Mouse (Mus musculus): ENCODE results near the gene Hip1r. TPM values are rescaled to one million over a fixed set of nuclear protein-coding genes. Genes with fewer than 3 reads are reported as not detected.
"Not testable (repeated sequence)": the region's sequence is repeated elsewhere in the genome, so short reads cannot be mapped to it uniquely, and the experiment has no call there.

Gene Hip1r
- total RNA-seq, 2 experiments from 2014 or later, result 83.2 to 84.8 TPM

GRCm38 (mm10) chr5:124031068-124031955 lies 57.9 kb downstream of the Hip1r start:
- intact Hi-C loops (cut with DNase I), result no loop called here

DNA sequence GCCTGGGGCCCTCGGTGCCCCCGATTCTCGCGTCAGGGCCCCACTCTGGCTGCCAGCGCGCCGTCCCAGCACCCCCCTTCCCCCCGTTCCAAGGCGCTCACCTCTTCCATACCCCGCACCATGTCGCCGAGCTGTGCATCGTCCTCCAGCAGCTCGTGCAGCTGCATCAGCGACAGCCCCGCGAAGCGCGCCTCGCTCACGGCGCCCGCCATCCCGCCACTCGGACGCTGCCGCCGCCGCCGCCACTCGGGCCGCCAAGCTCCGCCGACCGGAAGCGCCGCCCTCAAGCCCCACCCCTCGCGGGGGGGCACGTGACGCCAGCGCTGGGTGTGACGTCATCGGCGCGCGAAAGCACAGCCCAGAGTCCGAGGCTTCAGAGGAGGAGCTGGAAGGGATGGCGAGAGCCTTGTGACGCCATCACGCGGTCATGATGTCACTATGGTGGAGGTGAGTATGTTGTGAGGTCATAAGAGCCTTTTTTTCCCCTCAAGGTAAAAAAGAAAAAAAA lies 58.6 kb downstream of the Hip1r start, which contains the start of gene Vps37b:
Gene Vps37b, minus strand, starts transcription at position 270 of the 508 bp plus-strand sequence.
- intact Hi-C loops (cut with DNase I), result no loop called here
- DNase-seq, result peak; percentile 95

More at GRCm38 (mm10) chr5:124031068-124031955, 57.9 kb downstream of the Hip1r start:
- DNase-seq, result no peak

GRCm38 (mm10) chr5:124034471-124034870 lies 61.0 kb downstream of the Hip1r start:
- DNase-seq, result no peak
- intact Hi-C loops (cut with DNase I), result no loop called here

- no peak for DNase-seq
- intact Hi-C loops (cut with DNase I), result no loop called here
Measured at GRCm38 (mm10) chr5:124035406-124035805, 62.0 kb downstream of the Hip1r start.

- no peak for DNase-seq
- intact Hi-C loops (cut with DNase I), result no loop called here
Measured at GRCm38 (mm10) chr5:124035806-124036205, 62.4 kb downstream of the Hip1r start.

DNA sequence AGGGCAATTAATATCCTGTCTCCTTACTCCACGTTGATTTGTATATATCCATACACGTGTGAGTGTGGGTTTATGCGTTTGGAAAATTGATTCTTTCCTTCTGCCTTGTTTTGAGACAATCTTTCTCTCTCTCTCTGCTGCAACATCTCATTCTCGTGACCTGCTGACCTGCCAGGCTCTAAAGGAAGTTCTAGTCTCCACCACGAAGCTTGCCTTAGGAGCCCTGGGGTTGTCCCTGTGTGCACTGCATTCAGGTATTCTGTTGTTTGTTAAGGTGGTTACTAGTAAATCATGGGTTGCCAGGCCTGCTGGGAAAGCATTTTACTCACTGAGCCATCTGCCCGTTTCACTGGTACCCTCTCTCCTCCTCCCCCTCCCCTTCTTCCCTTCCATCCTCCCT lies 62.9 kb downstream of the Hip1r start:
- intact Hi-C loops (cut with DNase I), result no loop called here
- DNase-seq, result no peak

GRCm38 (mm10) chr5:124036836-124037235 lies 63.4 kb downstream of the Hip1r start:
- DNase-seq, result no peak
- intact Hi-C loops (cut with DNase I), result no loop called here

DNA sequence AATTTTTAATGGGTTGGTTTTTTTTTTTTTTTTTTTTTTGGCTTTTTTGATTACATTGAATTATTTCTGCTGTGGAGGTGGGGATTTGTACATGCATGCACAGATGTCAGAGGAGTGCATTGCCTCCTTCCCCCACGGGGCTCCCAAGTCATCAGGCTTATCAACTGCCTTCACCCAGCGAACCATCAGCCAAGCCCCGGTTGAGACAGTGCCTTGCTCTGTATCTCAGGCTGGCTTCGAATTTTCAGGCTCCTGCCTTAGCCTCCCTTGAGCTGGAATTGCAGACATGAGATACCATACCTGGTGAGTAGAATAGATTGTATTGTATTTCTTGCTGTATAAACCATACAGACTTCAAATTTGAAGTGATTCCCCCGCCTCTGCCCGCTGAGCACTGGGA lies 66.2 kb downstream of the Hip1r start:
- intact Hi-C loops (cut with DNase I), result no loop called here
- no peak for DNase-seq

GRCm38 (mm10) chr5:124041097-124041496 lies 67.7 kb downstream of the Hip1r start:
- intact Hi-C loops (cut with DNase I), result no loop called here
- no peak for DNase-seq

DNA sequence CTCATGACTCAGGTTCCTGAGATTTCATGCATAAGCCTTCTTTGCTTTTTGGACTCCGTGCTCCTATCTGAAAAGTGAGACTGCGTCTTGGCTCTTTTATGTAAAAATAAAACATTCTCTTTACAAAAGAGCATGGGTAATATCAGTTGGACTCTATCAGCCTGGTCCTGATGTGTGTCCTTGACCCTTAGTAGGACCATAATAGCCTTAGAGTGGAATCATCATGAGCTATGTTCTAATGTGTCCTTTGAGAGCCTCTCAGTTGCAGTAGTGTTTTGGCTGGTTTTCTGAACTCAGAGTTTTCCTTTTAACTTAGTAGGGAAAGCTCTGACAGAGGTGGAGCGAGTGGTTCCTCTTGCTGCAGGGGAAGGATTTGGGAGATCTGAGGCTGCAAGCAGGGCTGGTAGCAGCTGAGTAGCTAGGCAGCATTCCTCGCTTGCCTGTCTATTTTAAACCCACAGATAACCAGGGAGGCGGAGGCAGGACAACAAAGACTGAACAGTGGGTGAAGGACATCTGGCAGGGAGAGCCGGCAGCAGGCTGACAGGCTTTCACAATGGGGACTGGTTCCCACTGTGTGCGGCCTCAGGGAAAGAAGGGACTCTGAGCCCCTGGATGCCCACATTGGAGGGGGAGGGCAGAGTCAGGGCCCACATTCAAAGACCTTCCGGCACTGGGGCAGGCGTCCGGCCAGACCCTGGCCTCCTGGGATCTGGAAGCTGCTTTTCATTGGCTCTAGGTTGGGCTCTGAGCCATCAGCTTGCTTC lies 70.0 kb downstream of the Hip1r start:
- DNase-seq, result peak; percentile 98
- intact Hi-C loops (cut with DNase I), result no loop called here

DNA sequence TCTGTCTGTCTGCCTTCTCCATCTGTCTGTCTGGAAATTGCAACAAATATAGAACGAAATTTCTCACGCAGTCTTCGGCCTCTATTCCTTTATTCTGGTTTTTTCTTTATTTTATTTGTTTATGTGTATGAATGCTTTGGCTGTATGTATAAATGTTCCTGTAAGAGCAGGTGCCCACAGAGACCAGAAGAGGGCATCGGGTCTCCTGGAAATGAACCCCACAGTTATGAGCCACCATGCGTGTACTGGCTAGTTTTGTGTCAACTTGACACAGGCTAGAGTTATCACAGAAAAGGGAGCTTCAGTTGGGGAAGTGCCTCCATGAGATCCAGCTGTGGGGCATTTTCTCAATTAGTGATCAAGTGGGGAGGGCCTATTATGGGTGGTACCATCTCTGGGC lies 70.6 kb downstream of the Hip1r start:
- intact Hi-C loops (cut with DNase I), result no loop called here
- DNase-seq, result no peak

DNA sequence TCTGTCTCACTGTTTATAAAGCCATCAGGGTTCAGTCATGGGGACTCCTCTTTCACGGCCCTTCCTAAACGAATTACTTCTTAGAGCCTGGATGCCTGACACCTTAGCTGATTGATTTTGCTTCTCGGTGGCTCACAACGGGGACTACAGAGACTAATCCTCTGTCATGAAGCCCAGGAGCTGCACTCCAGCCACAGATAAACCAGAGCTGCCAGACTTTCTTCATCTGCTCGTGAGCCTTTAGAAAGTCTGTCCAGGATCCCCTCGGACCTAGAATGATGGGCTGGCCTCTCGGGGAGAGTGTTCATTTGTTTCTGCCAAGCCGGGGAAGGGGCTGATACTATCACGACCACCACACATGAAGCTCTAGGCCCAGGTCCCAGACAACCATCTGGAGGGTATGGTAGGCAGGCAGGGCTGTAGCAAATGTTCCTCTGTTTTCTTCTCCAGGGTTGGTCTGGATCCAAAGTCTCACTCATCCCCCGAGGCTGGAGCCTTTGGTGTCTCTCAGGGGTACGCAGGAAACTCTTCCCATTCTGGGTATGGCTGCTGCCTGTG lies 72.1 kb downstream of the Hip1r start:
- DNase-seq, result peak; percentile 86
- intact Hi-C loops (cut with DNase I), result no loop called here

DNA sequence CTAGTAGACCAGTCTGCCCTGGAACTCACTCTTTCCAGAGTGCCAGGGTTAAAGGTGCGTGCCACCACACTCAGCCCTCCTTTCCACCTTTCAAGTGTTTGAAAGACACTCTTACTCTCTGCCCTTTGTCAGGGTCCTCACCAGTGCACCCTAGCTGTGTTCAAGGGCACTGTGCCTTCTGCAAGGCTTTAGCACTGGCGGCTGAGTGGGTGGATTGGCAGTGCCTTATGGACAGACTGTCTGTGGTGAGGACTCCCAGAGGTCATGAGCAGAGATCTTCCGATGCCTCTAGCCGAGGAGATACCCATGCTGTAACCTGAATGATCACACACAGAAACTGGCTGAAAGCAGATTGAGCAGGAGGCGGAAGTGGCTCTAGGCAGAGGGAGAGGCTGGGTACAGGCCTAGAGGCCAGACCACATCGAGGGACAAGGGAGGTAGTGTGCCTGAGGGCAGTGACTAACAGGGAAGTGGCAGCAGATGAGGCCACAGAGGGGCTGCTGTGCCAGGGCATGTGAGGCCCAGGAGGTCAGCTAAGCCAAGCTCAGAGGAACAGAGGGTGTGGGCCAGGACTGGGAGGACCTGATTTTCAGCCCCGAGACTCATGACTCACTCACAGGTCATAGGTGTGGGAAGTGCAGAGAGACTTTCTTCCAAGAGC lies 73.4 kb downstream of the Hip1r start:
- intact Hi-C loops (cut with DNase I), result no loop called here
- DNase-seq, result no peak

DNA sequence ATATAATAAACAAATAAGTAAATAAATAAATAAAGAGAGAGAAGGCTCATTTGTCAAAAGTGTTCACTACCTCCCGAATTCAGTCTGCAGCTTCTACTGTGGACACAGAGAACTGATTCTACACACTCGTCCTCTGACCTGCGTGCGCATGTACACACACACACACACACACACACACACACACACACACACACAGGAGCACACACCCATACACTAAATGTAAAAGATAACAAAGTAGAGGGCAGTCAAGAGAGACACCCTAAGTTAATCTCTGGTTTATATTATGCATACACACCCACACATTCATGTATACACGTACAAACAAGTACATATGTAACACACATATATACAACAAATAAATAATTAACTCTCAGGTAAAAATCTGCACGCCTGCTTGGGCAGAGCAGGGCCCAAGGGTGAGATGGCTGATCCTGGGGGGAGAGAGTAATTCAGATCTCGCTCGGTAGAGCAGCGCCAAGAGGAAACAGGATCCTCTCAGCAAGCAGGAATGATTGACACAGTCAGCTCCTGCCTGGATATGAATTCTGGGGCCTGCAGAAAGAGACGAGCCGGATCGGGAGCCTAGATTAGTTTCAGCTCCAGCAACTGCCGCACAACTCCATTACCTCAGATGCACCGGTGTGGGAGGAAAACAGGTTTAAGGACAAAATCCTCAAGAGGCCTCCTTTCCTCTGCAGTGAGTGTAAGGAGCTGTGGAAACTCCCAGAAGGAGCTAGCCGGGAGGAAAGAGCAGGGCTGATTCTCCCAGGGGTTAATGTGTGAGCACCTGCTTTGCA lies 76.0 kb downstream of the Hip1r start:
- intact Hi-C loops (cut with DNase I), result no loop called here

DNA sequence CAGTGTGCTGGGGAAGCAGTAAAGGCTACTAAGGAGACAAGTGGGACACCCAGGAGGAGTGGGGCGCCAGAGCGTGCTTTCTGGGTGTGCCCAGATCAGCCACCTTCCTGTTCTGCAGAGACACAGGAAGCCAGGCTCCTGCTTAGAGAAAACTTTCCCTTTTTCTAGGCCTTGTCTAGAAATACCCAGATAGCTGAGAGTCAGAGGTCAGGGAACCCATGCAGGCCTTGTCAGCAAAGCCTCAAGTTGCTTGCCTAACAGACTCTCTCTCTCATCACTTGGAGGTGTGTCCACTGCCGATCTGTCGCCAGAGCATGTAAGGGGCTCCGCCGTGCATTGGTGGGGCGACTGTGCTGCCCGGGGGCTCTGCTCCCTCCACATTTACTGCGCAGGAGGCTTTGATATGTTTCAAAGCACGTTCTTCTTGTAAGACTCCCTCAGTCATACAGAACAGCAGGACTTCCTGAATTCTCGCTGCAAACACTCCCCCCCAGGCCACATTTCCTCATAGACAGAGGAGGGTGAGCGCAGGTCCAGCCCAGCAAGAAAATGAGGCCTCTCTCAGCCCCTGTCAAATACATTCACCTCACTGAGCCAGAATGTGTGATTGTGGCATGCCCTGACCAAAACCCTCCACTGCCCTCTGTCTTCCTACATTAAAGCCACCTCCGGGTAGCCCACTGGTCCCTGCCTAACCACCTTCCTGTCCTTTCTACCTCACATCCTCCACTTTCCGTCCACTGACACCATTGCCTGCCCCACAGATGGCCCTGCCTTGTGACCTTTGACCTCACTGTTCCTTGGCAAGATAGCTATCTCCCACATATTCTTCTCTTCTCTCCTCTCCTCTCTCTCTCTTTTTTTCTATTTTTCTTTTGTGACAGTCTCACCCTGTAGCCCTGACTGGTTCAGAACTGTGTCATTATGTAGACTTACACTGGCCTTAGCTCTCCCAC lies 76.9 kb downstream of the Hip1r start:
- intact Hi-C loops (cut with DNase I), result no loop called here
- no peak for DNase-seq

More for the DNA sequence above, 76.0 kb downstream of the Hip1r start:
- no peak for DNase-seq

GRCm38 (mm10) chr5:124051899-124052491 lies 78.6 kb downstream of the Hip1r start:
- DNase-seq, result no peak
- intact Hi-C loops (cut with DNase I), result no loop called here

DNA sequence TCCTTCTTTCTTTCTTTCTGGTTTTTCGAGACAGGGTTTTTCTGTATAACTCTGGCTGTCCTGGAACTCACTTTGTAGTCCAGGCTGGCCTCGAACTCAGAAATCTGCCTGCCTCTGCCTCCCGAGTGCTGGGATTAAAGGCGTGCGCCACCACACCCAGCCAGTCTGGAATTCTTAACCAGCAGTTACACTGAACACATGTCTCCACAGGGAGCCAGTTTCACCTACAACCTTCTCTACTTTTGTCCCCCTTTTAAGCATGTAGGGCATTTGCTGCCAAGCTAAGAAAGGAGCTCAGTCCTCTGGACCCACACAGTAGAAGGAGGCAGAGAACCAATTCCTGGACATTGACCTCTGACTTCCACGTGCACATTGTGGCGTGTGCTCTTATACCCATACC lies 79.2 kb downstream of the Hip1r start:
- intact Hi-C loops (cut with DNase I); DNase-seq: not testable (repeated sequence)

All from left cerebral cortex, postnatal 4 days (tissue).